Mouse (Mus musculus): ENCODE measurements around the gene Eif2s2.

- no peak for TF ChIP-seq GATA1 (IDR thresholded peaks at IDR 0.05; ENCODE audit: borderline replicate concordance, low read length)
- no peak for TF ChIP-seq FLI1 (IDR thresholded peaks at IDR 0.05; ENCODE audit: low read length)
Observed at GRCm38 (mm10) chr2:154868106-154868505, 24.6 kb downstream of the Eif2s2 start.
